12 mouse cellular contexts compared by ENCODE assay signal in the genomic region with DNA sequence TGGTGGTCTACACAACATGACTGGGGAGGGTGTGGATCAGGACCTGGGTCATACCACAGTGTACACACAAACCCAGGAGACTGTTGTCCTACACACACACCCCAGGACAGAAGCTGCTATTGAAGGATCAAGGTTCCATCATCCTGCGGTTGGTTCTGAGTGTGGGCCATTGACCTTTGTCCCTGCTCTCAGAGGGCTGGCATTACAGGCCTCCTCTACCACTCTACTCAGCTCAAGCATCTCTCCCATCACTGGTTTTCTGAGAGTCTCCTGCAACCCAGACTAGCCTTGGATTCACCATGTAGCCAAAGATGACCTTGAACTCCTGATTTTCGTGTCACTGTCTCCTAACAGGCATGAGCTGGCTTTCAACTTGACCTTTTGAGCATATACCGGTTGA. TPM values are rescaled to one million over a fixed set of nuclear protein-coding genes. Genes with fewer than 3 reads are reported as not detected.
DNase-seq lines count a peak whose midpoint lies in the region; ATAC-seq lines count a peak whose summit lies in the region.
"Had no signal": no experiment of that assay in that cellular context is flagged by ENCODE, and none has a peak within 500 bp of the region (broad histone marks: within the 10 kb centered on the region; RNA-seq: fewer than 3 reads in every experiment).

No protein-coding gene starts in this region.

- H3K4me3 ChIP-seq in heart, embryonic 15.5 days = no peak overlapping the region
- H3K4me3 ChIP-seq in liver, embryonic 11.5 days (ENCODE audit: low read depth, low read length) = no peak overlapping the region
- H3K4me3 ChIP-seq in embryonic facial prominence, embryonic 15.5 days (replicated peaks) = no peak overlapping the region
- no peak overlapping the region for H3K4me3 ChIP-seq in liver, embryonic 16.5 days (ENCODE audit: low read depth, low read length)

- H3K9ac ChIP-seq in heart, embryonic 15.5 days = no peak overlapping the region
- H3K9ac ChIP-seq in liver, embryonic 11.5 days (ENCODE audit: low read depth, low read length) = no peak overlapping the region
- H3K9ac ChIP-seq in embryonic facial prominence, embryonic 15.5 days = no peak overlapping the region
- no peak overlapping the region for H3K9ac ChIP-seq in liver, embryonic 16.5 days (ENCODE audit: low read depth, low read length)
- H3K9ac ChIP-seq: hindbrain, embryonic 14.5 days had no signal

- peaks cover 56% of the 10 kb centered on the region for H3K36me3 ChIP-seq in heart, embryonic 15.5 days
- H3K36me3 ChIP-seq in liver, embryonic 11.5 days (ENCODE audit: control insufficient read depth, insufficient read depth, low read length) = peaks cover 53% of the 10 kb centered on the region
- H3K36me3 ChIP-seq in embryonic facial prominence, embryonic 15.5 days = peaks cover 60% of the 10 kb centered on the region
- H3K36me3 ChIP-seq in liver, embryonic 16.5 days (ENCODE audit: control insufficient read depth, insufficient read depth) = peaks cover 41% of the 10 kb centered on the region

- H3K4me1 ChIP-seq in heart, embryonic 15.5 days (replicated peaks) = peaks cover 47% of the 10 kb centered on the region
- H3K4me1 ChIP-seq in liver, embryonic 11.5 days (replicated peaks; ENCODE audit: control insufficient read depth, insufficient read depth, low read length) = peaks cover 29% of the 10 kb centered on the region
- H3K4me1 ChIP-seq in embryonic facial prominence, embryonic 15.5 days = peaks cover 49% of the 10 kb centered on the region
- H3K4me1 ChIP-seq in liver, embryonic 16.5 days (ENCODE audit: control insufficient read depth, low read depth, low read length) = peaks cover 32% of the 10 kb centered on the region

- 76% methylated on average over 3 of the region's 3 CpGs for WGBS in heart, embryonic 15.5 days
- 83% methylated on average over 3 of the region's 3 CpGs for WGBS in liver, embryonic 11.5 days
- WGBS in embryonic facial prominence, embryonic 15.5 days = 86% methylated on average over 3 of the region's 3 CpGs
- WGBS in liver, embryonic 16.5 days (ENCODE audit: insufficient replicate concordance) = 67% methylated on average over 3 of the region's 3 CpGs

- no peaks in the 10 kb centered on the region for H3K9me3 ChIP-seq in heart, embryonic 15.5 days (replicated peaks)
- no peaks in the 10 kb centered on the region for H3K9me3 ChIP-seq in liver, embryonic 11.5 days (ENCODE audit: control insufficient read depth, low read length)
- H3K9me3 ChIP-seq in embryonic facial prominence, embryonic 15.5 days (replicated peaks) = no peaks in the 10 kb centered on the region
- H3K9me3 ChIP-seq in liver, embryonic 16.5 days (replicated peaks; ENCODE audit: control insufficient read depth, low read length) = no peaks in the 10 kb centered on the region

- no peak for DNase-seq in heart, adult 8-10 months (ENCODE audit: low spot score)
- no peak for DNase-seq in liver, embryonic 11.5 days (ENCODE audit: low spot score)
- DNase-seq in liver = no peak
- no peak for DNase-seq in cerebellum, postnatal 14 days
- DNase-seq in left cerebral cortex, adult 11 months (ENCODE audit: low spot score) = no peak
- DNase-seq: cerebellum, adult 8-10 months; kidney, postnatal 10 days; left cerebral cortex, postnatal 4 days had no signal

- H3K27me3 ChIP-seq in heart, embryonic 15.5 days = no peaks in the 10 kb centered on the region
- H3K27me3 ChIP-seq in liver, embryonic 11.5 days (replicated peaks; ENCODE audit: control insufficient read depth, insufficient read depth, low read length) = no peaks in the 10 kb centered on the region
- no peaks in the 10 kb centered on the region for H3K27me3 ChIP-seq in embryonic facial prominence, embryonic 15.5 days
- H3K27me3 ChIP-seq in liver, embryonic 16.5 days (ENCODE audit: control insufficient read depth, insufficient read depth, low read depth, low read length) = no peaks in the 10 kb centered on the region

- H3K27ac ChIP-seq in heart, embryonic 15.5 days = peak overlapping the region; percentile 58; the same call in 1 of the 2 replicates
- peak overlapping the region; percentile 25; the same call in 1 of the 2 replicates for H3K27ac ChIP-seq in liver, embryonic 11.5 days (ENCODE audit: low read depth, low read length)
- peak overlapping the region; percentile 71; the same call in 1 of the 2 replicates for H3K27ac ChIP-seq in embryonic facial prominence, embryonic 15.5 days (replicated peaks)
- H3K27ac ChIP-seq in liver, embryonic 16.5 days (ENCODE audit: low read length) = peak overlapping the region; percentile 8; the same call in 1 of the 2 replicates

- no peak for ATAC-seq in heart, embryonic 15.5 days (replicated peaks; ENCODE audit: insufficient number of reproducible peaks, insufficient read depth, low FRiP score, low read depth)
- no peak for ATAC-seq in liver, embryonic 11.5 days (replicated peaks; ENCODE audit: low FRiP score)
- ATAC-seq in embryonic facial prominence, embryonic 15.5 days (ENCODE audit: insufficient number of reproducible peaks, low FRiP score, low TSS enrichment, low read depth) = no peak
- ATAC-seq in liver, embryonic 16.5 days (ENCODE audit: low read depth) = no peak; the same call in 1 of the 2 replicates

- no peak overlapping the region for H3K4me2 ChIP-seq in heart, embryonic 15.5 days
- H3K4me2 ChIP-seq in liver, embryonic 11.5 days = no peak overlapping the region
- no peak overlapping the region for H3K4me2 ChIP-seq in embryonic facial prominence, embryonic 15.5 days (replicated peaks)
- H3K4me2 ChIP-seq in liver, embryonic 16.5 days (ENCODE audit: low read depth, low read length) = no peak overlapping the region
- H3K4me2 ChIP-seq: hindbrain, embryonic 14.5 days had no signal

RNA-seq across cellular contexts. Expression of a gene that starts 6.8 kb away (rescaled TPM):
- 3.1 and 5.0 TPM in 2 replicates for polyA plus RNA-seq in heart, embryonic 15.5 days (2015; fragmentation: Nextera tagmentation; extraction: Ambion mirVana)
- 10 to 100 TPM in 1 of 4 experiments, 1 to 10 TPM in 3; 2.8 to 10.1 (median 3.9) TPM for total RNA-seq in heart, adult 8-10 months (2022)
- polyA plus RNA-seq in liver, embryonic 11.5 days (2014; fragmentation: Nextera tagmentation; extraction: Ambion mirVana) = 9.3 and 11.7 TPM in 2 replicates
- polyA plus RNA-seq in embryonic facial prominence, embryonic 15.5 days (2015; fragmentation: Nextera tagmentation; extraction: Ambion mirVana) = 10.2 and 10.3 TPM in 2 replicates
- 25.1 and 26.5 TPM in 2 replicates for polyA plus RNA-seq in liver, embryonic 16.5 days (2015; fragmentation: Nextera tagmentation; extraction: Ambion mirVana)

RNA-seq across cellular contexts. Expression of a gene that starts 52.4 kb away (rescaled TPM):
- polyA plus RNA-seq in heart, embryonic 15.5 days (2015; fragmentation: Nextera tagmentation; extraction: Ambion mirVana) = 5.1 and 6.3 TPM in 2 replicates
- 1 to 10 TPM; 4.8 to 7.8 (median 5.8) TPM for total RNA-seq in heart, adult 8-10 months (2022)
- polyA plus RNA-seq in liver, embryonic 11.5 days (2014; fragmentation: Nextera tagmentation; extraction: Ambion mirVana) = 5.1 and 5.9 TPM in 2 replicates
- 8.8 and 9.0 TPM in 2 replicates for polyA plus RNA-seq in embryonic facial prominence, embryonic 15.5 days (2015; fragmentation: Nextera tagmentation; extraction: Ambion mirVana)
- 1.8 and 1.9 TPM in 2 replicates for polyA plus RNA-seq in liver, embryonic 16.5 days (2015; fragmentation: Nextera tagmentation; extraction: Ambion mirVana)

RNA-seq across cellular contexts. Expression of a gene that starts 59.7 kb away (rescaled TPM):
- 20.1 and 24.2 TPM in 2 replicates for polyA plus RNA-seq in heart, embryonic 15.5 days (2015; fragmentation: Nextera tagmentation; extraction: Ambion mirVana)
- total RNA-seq in heart, adult 8-10 months (2022) = 10 to 100 TPM; 32.2 to 40.2 (median 33.8) TPM
- polyA plus RNA-seq in liver, embryonic 11.5 days (2014; fragmentation: Nextera tagmentation; extraction: Ambion mirVana) = 39.1 and 43.8 TPM in 2 replicates
- polyA plus RNA-seq in embryonic facial prominence, embryonic 15.5 days (2015; fragmentation: Nextera tagmentation; extraction: Ambion mirVana) = 26.1 and 29.4 TPM in 2 replicates
- polyA plus RNA-seq in liver, embryonic 16.5 days (2015; fragmentation: Nextera tagmentation; extraction: Ambion mirVana) = 10.0 and 10.6 TPM in 2 replicates

Comparison
In these comparisons a context has a peak if more than half of its experiments do, and no peak if none do; other contexts are left out.
1. H3K27ac ChIP-seq: peak in every context shown above with its lines; median percentile 71 in embryonic facial prominence, embryonic 15.5 days; 58 in heart, embryonic 15.5 days; 25 in liver, embryonic 11.5 days; 8 in liver, embryonic 16.5 days.